Mouse (Mus musculus): ENCODE results near the gene Plekhm2.

DNA sequence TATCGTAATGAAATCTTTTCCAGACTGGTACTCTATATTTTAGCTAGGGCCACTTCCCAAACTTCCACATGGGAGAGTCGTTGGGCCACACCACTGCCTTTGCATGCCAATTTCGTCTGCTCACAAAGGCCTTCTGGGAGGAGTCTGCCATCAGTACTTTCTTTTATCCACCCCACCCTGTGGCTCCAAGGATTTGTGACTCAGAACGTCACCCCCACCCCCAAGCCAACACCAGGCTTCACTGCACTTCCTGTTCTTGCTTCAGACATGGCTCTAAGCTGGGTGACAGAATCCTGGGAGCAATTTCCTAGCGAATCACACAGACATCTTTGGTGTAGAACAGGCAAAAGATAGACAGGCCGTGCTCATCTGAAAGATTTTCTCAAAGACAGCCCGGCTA, 17.1 kb upstream of the Plekhm2 start:
- TF ChIP-seq CTCF (IDR thresholded peaks at IDR 0.05; ENCODE audit: control insufficient read depth, insufficient read depth, insufficient replicate concordance, low read depth, low read length) (no peak), POLR2A (IDR thresholded peaks at IDR 0.05; ENCODE audit: control insufficient read depth, low read depth, low read length) (no peak)
